Mouse (Mus musculus): ENCODE measurements around the gene Fut2. TPM values are rescaled to one million over a fixed set of nuclear protein-coding genes. Genes with fewer than 3 reads are reported as not detected.

The Fut2 gene
- polyA plus RNA-seq, 1 experiment from 2014 or later: not detected

- Histone ChIP-seq H3K9me3 (ENCODE audit: low read length) (no peaks in the 10 kb centered on the region), H3K36me3 (replicated peaks; ENCODE audit: insufficient read depth, low read length) (no peaks in the 10 kb centered on the region), H3K4me3 (ENCODE audit: low read depth, low read length) (no peak overlapping the region), H3K4me1 (ENCODE audit: insufficient read depth) (peaks cover 5% of the 10 kb centered on the region; the same call in 1 of the 2 replicates), H3K4me2 (ENCODE audit: low read depth, low read length) (no peak overlapping the region), H3K27ac (ENCODE audit: low read depth) (no peak overlapping the region), H3K9ac (replicated peaks) (no peak overlapping the region), H3K27me3 (ENCODE audit: insufficient read depth, low read length) (no peaks in the 10 kb centered on the region; the same call in 1 of the 2 replicates)
- ATAC-seq: peak; percentile 78
- 58% methylated on average over 29 of the region's 29 CpGs for WGBS (ENCODE audit: insufficient replicate concordance)
- DNase-seq: peak; percentile 78
- TF ChIP-seq EP300 (IDR thresholded peaks at IDR 0.05; ENCODE audit: low read depth) (no peak), CTCF (IDR thresholded peaks at IDR 0.05; ENCODE audit: low read depth) (no peak)
Measured at GRCm38 (mm10) chr7:45638623-45639401, 27.4 kb downstream of the Fut2 start.

GRCm38 (mm10) chr7:45637710-45638109 lies 28.5 kb downstream of the Fut2 start:
- Histone ChIP-seq H3K9me3 (ENCODE audit: low read length) (no peaks in the 10 kb centered on the region), H3K27ac (ENCODE audit: low read depth) (no peak overlapping the region), H3K36me3 (replicated peaks; ENCODE audit: insufficient read depth, low read length) (no peaks in the 10 kb centered on the region), H3K4me1 (ENCODE audit: insufficient read depth) (no peaks in the 10 kb centered on the region; the same call in 1 of the 2 replicates), H3K4me3 (ENCODE audit: low read depth, low read length) (no peak overlapping the region), H3K27me3 (ENCODE audit: insufficient read depth, low read length) (no peaks in the 10 kb centered on the region; the same call in 1 of the 2 replicates), H3K4me2 (ENCODE audit: low read depth, low read length) (no peak overlapping the region), H3K9ac (replicated peaks) (no peak overlapping the region)
- WGBS (ENCODE audit: insufficient replicate concordance): 84% methylated on average over 6 of the region's 6 CpGs
- TF ChIP-seq EP300 (IDR thresholded peaks at IDR 0.05; ENCODE audit: low read depth) (no peak), CTCF (IDR thresholded peaks at IDR 0.05; ENCODE audit: low read depth) (no peak)
- DNase-seq: no peak
- ATAC-seq: no peak

- 0 out of 2 replicates have a peak, but pooled peaks cover 3% of the 10 kb centered on the region for H3K4me1 ChIP-seq (ENCODE audit: insufficient read depth)
- ATAC-seq (no peak), DNase-seq (no peak)
- WGBS (ENCODE audit: insufficient replicate concordance): 55% methylated on average over 15 of the region's 15 CpGs
- H3K27me3 ChIP-seq (ENCODE audit: insufficient read depth, low read length): peaks cover 6% of the 10 kb centered on the region; the same call in 1 of the 2 replicates
- 0 out of 2 replicates have a peak overlapping the region, but pooled peaks have one; percentile 25 for H3K27ac ChIP-seq (ENCODE audit: low read depth)
- H3K9me3 ChIP-seq (ENCODE audit: low read length): no peaks in the 10 kb centered on the region
- no peak overlapping the region for H3K4me2 ChIP-seq (ENCODE audit: low read depth, low read length)
- H3K4me3 ChIP-seq (ENCODE audit: low read depth, low read length): no peak overlapping the region
- no peak overlapping the region for H3K9ac ChIP-seq (replicated peaks)
- H3K36me3 ChIP-seq (replicated peaks; ENCODE audit: insufficient read depth, low read length): no peaks in the 10 kb centered on the region
- TF ChIP-seq EP300 (IDR thresholded peaks at IDR 0.05; ENCODE audit: low read depth): no peak
- no peak for TF ChIP-seq CTCF (IDR thresholded peaks at IDR 0.05; ENCODE audit: low read depth)
Measured at GRCm38 (mm10) chr7:45635711-45636688, 30.2 kb downstream of the Fut2 start.

GRCm38 (mm10) chr7:45634946-45635681 lies 31.1 kb downstream of the Fut2 start:
- Histone ChIP-seq H3K9ac (replicated peaks) (no peak overlapping the region), H3K4me3 (ENCODE audit: low read depth, low read length) (no peak overlapping the region), H3K36me3 (replicated peaks; ENCODE audit: insufficient read depth, low read length) (no peaks in the 10 kb centered on the region), H3K9me3 (ENCODE audit: low read length) (no peaks in the 10 kb centered on the region), H3K27me3 (ENCODE audit: insufficient read depth, low read length) (peaks cover 6% of the 10 kb centered on the region; the same call in 1 of the 2 replicates), H3K27ac (ENCODE audit: low read depth) (peak overlapping the region; percentile 41; the same call in 1 of the 2 replicates), H3K4me2 (ENCODE audit: low read depth, low read length) (no peak overlapping the region), H3K4me1 (ENCODE audit: insufficient read depth) (0 out of 2 replicates have a peak, but pooled peaks cover 3% of the 10 kb centered on the region)
- TF ChIP-seq CTCF (IDR thresholded peaks at IDR 0.05; ENCODE audit: low read depth) (no peak), EP300 (IDR thresholded peaks at IDR 0.05; ENCODE audit: low read depth) (no peak)
- peak; percentile 33 for ATAC-seq
- WGBS (ENCODE audit: insufficient replicate concordance): 59% methylated on average over 11 of the region's 11 CpGs
- DNase-seq: no peak

GRCm38 (mm10) chr7:45632499-45632898 lies 33.7 kb downstream of the Fut2 start:
- peaks cover 21% of the 10 kb centered on the region for H3K27me3 ChIP-seq (ENCODE audit: insufficient read depth, low read length)
- ATAC-seq: no peak
- no peak overlapping the region for H3K27ac ChIP-seq (ENCODE audit: low read depth)
- H3K4me3 ChIP-seq (ENCODE audit: low read depth, low read length): no peak overlapping the region
- peak; percentile 41 for DNase-seq
- H3K4me2 ChIP-seq (ENCODE audit: low read depth, low read length): no peak overlapping the region
- no peaks in the 10 kb centered on the region for H3K9me3 ChIP-seq (ENCODE audit: low read length)
- H3K4me1 ChIP-seq (ENCODE audit: insufficient read depth): peaks cover 7% of the 10 kb centered on the region
- TF ChIP-seq CTCF (IDR thresholded peaks at IDR 0.05; ENCODE audit: low read depth) (peak; percentile 29; the same call in 1 of the 2 replicates), EP300 (IDR thresholded peaks at IDR 0.05; ENCODE audit: low read depth) (no peak)
- H3K9ac ChIP-seq (replicated peaks): no peak overlapping the region
- WGBS (ENCODE audit: insufficient replicate concordance): 43% methylated on average over 28 of the region's 35 CpGs
- H3K36me3 ChIP-seq (replicated peaks; ENCODE audit: insufficient read depth, low read length): no peaks in the 10 kb centered on the region

Measured in liver, postnatal 0 days (tissue).